Mouse (Mus musculus) hindbrain, embryonic 11.5 days (tissue): Measurements from ENCODE around the gene Shkbp1. TPM values are rescaled to one million over a fixed set of nuclear protein-coding genes. Genes with fewer than 3 reads are reported as not detected.

ENCODE experiments used
- ATAC-seq: fragments of 200-750 bp; cut with Nextera tagmentation; 2 replicates; pipeline ENCODE4 v1.8.0; 2017; ENCODE audit warnings: mild to moderate bottlenecking, moderate TSS enrichment, moderate library complexity; ENCODE audit not compliant: low FRiP score
- DNase-seq: peaks from one replicate; pipeline ENCODE4 v3.0.0-alpha.2; 2015; ENCODE audit warnings: low spot score
- H3K27ac ChIP-seq: fragments of 300-500 bp; sonication (generic); 2 replicates; pipeline ENCODE4 v1.5.1; 2014; ENCODE audit warnings: mild to moderate bottlenecking, low read depth, low read length
- H3K27me3 ChIP-seq: fragments of 300-500 bp; sonication (generic); 2 replicates; pipeline ENCODE4 v1.6.1; 2014; ENCODE audit warnings: mild to moderate bottlenecking, low read length, moderate library complexity, mixed read lengths; ENCODE audit not compliant: control insufficient read depth, insufficient read depth
- H3K36me3 ChIP-seq: fragments of 300-500 bp; sonication (generic); 2 replicates; pipeline ENCODE4 v1.6.1; 2014; ENCODE audit warnings: mild to moderate bottlenecking, low read length, moderate library complexity, mixed read lengths; ENCODE audit not compliant: control insufficient read depth, insufficient read depth
- H3K4me1 ChIP-seq: fragments of 300-500 bp; sonication (generic); replicated peaks from 2 replicates; pipeline ENCODE4 v1.6.1; 2014; ENCODE audit warnings: low read length, mixed read lengths; ENCODE audit not compliant: control insufficient read depth, insufficient read depth
- H3K4me2 ChIP-seq: fragments of 300-500 bp; sonication (generic); replicated peaks from 2 replicates; pipeline ENCODE4 v1.6.1; 2014; ENCODE audit warnings: mild to moderate bottlenecking, low read depth, low read length
- H3K4me3 ChIP-seq: fragments of 300-500 bp; sonication (generic); 2 replicates; pipeline ENCODE4 v1.5.1; 2014; ENCODE audit warnings: low read depth, low read length
- H3K9ac ChIP-seq: fragments of 300-500 bp; sonication (generic); 2 replicates; pipeline ENCODE4 v1.6.1; 2014; ENCODE audit warnings: low read depth, low read length
- H3K9me3 ChIP-seq: fragments of 300-500 bp; sonication (generic); 2 replicates; pipeline ENCODE4 v1.6.1; 2016; ENCODE audit warnings: low read length; ENCODE audit not compliant: control insufficient read depth
- WGBS: fragments of 180-500 bp; shearing (Covaris S2); extraction: QIAGEN DNeasy Blood & Tissue Kit; methylation state at CpG from one replicate; pipeline ENCODE4 v1.1.7; 2014; 5-methylcytosine and 5-hydroxymethylcytosine counted together
- polyA plus RNA-seq: library from polyadenylated mRNA; unstranded; fragments of >200 nt; fragmentation: Nextera tagmentation; extraction: Ambion mirVana; gene quantifications from 2 replicates; pipeline ENCODE4 v1.2.1, GENCODE M21; 2014

Gene Shkbp1
- polyA plus RNA-seq, 1 experiment from 2014 or later: 51.5 TPM

DNA sequence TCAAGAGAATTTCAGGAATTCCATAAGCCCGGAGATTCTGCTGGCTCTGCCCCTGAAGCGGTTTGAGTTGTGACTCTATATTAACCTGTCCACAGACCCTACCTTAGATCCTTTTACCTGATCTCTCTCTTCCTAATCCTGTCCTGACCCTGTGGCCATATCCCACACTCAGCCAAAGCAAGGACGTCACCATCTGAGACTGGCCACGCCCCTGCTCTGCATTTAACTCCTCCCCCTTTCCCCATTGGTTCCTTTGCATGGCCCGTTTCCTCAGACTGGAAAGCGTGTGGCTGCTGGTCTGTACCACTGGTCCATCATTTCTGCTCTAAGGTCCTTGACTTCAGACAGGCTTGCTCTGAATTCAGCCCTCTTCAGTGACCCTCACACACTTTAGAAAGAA is 10.4 kb downstream of the Shkbp1 start:
- no peak overlapping the region for H3K9ac ChIP-seq
- DNase-seq (no peak), ATAC-seq (0 out of 2 replicates have a peak, but pooled peaks have one; percentile 35)
- H3K27me3 ChIP-seq: no peaks in the 10 kb centered on the region
- no peak overlapping the region for H3K4me3 ChIP-seq
- H3K9me3 ChIP-seq: no peaks in the 10 kb centered on the region
- H3K4me2 ChIP-seq: no peak overlapping the region
- H3K27ac ChIP-seq: no peak overlapping the region
- WGBS: 26% methylated on average over 6 of the region's 6 CpGs
- H3K4me1 ChIP-seq: no peaks in the 10 kb centered on the region
- H3K36me3 ChIP-seq: 0 out of 2 replicates have a peak, but pooled peaks cover 12% of the 10 kb centered on the region

DNA sequence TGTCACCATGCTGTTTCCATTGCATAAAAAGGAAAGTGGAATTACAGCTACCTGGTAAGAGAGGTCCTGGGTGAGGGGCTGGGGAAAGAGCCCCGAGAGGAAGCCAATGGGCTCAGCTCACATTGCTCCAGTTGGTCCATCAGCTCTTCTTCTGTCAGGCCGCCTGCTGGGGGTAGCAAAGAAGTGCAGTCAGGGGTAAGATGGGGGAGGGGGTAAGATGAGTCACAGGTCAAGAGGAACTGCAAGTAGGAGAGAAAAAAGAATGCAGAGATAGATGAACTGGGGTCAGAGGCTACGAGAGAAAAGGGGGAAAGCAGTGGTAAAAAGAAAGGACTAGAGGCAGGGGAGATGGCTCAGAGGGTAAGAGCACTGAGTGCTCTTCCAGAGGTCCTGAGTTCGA is 13.2 kb downstream of the Shkbp1 start:
- Histone ChIP-seq H3K4me1 (no peaks in the 10 kb centered on the region; the same call in 1 of the 2 replicates), H3K9ac (no peak overlapping the region), H3K4me2 (no peak overlapping the region), H3K4me3 (no peak overlapping the region), H3K27me3 (peaks cover 6% of the 10 kb centered on the region), H3K9me3 (no peaks in the 10 kb centered on the region), H3K36me3 (0 out of 2 replicates have a peak, but pooled peaks cover 12% of the 10 kb centered on the region), H3K27ac (no peak overlapping the region)
- DNase-seq: no peak
- ATAC-seq: no peak
- WGBS: 28% methylated on average over 4 of the region's 4 CpGs

DNA sequence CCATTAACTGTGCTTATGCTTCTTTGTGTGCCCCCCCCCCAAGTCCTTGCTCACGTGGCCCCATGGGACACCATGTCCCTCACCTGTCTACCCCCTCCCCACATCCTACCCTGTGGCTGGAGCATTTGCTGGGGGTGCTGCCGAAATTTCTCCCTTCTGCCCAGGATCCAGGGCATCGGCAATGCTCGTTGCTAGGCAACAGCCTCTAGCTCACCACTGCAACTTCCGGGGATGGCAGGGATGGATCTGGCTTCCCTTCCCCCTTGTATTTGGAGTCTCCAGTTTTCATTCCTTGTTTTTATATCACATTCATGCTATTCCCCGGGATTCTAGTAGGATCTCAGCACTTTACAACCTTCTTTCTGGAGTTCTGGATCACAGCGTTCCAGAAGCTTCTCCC is 16.3 kb downstream of the Shkbp1 start:
- Histone ChIP-seq H3K36me3 (0 out of 2 replicates have a peak, but pooled peaks cover 10% of the 10 kb centered on the region), H3K4me2 (no peak overlapping the region; the same call in 1 of the 2 replicates), H3K4me1 (peaks cover 3% of the 10 kb centered on the region; the same call in 1 of the 2 replicates), H3K9me3 (no peaks in the 10 kb centered on the region), H3K27ac (no peak overlapping the region), H3K9ac (no peak overlapping the region), H3K27me3 (peaks cover 33% of the 10 kb centered on the region), H3K4me3 (no peak overlapping the region)
- 36% methylated on average over 7 of the region's 7 CpGs for WGBS
- ATAC-seq (no peak), DNase-seq (no peak)

DNA sequence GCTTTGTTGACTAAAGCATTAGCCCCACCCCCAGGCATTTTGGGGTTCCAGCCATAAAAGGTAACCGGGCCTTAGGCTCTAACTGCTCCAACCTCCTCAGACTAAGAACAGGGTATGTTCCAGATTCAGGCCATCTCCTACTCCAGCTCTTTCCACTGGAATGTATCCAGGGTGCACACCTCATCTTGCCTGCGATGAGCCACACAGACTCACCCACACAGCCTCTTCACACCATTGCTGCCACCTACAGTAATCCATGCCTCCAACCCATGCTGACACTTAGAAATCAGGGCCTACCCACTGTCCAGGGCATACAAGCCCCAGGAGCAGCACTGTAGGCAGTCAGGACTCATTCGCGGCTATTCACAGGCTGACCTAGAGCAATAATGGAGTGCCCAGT is 16.7 kb downstream of the Shkbp1 start:
- Histone ChIP-seq H3K4me1 (peaks cover 4% of the 10 kb centered on the region; the same call in 1 of the 2 replicates), H3K36me3 (0 out of 2 replicates have a peak, but pooled peaks cover 7% of the 10 kb centered on the region), H3K9ac (no peak overlapping the region), H3K9me3 (no peaks in the 10 kb centered on the region), H3K27ac (no peak overlapping the region), H3K27me3 (peaks cover 37% of the 10 kb centered on the region), H3K4me3 (no peak overlapping the region), H3K4me2 (no peak overlapping the region; the same call in 1 of the 2 replicates)
- WGBS: 75% methylated on average over 4 of the region's 4 CpGs
- no peak for ATAC-seq
- DNase-seq: no peak

DNA sequence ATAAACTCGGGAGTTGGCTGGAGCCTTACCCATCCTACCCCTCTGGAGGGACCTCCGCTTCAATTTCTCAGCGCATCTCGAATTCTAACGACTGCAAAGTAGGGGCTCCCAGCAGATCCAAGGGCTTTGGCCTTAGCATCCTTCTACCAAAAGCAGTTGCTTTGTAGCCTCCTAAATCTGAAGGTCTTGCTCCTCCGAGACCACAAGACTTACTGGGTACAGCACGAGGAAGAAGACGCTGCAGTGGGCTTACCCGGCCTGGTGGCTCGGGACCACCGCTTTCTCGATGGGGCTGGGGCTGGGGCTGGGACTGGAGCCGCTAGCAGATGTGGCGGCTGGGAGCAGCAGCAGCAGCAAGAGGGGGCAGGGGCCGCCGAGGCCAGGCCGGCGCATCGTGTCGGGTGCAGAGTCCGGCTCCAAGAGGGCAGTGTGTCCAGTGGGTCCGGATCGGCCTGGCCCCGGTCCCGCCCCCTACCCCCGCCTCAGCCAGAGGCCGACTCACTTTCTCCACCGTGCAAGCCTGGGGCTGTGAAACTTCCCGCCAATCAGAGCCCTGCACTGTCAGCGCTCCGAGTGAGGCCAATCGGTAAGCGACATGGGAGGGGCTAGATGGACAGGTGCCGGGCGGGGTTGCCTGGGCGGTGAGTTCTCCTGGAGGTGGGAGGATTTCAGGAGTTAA is 18.5 kb downstream of the Shkbp1 start, which contains the start of gene Ltbp4:
Gene Ltbp4 (minus strand): TSS at position 518 of the 679 bp plus-strand sequence.
- 0 out of 2 replicates have a peak, but pooled peaks cover 3% of the 10 kb centered on the region for H3K36me3 ChIP-seq
- DNase-seq (peak; percentile 64), ATAC-seq (peak; percentile 51)
- H3K27ac ChIP-seq: no peak within 1 kb of the TSS
- H3K4me3 ChIP-seq: peak within 1 kb of the TSS; percentile 39
- no peaks in the 10 kb centered on the region for H3K9me3 ChIP-seq
- peaks cover 54% of the 10 kb centered on the region for H3K27me3 ChIP-seq
- WGBS: under 1% methylated on average over 36 of the region's 36 CpGs
- peak within 1 kb of the TSS; percentile 52 for H3K9ac ChIP-seq
- peak within 1 kb of the TSS; percentile 80 for H3K4me2 ChIP-seq
- H3K4me1 ChIP-seq: peaks cover 12% of the 10 kb centered on the region

DNA sequence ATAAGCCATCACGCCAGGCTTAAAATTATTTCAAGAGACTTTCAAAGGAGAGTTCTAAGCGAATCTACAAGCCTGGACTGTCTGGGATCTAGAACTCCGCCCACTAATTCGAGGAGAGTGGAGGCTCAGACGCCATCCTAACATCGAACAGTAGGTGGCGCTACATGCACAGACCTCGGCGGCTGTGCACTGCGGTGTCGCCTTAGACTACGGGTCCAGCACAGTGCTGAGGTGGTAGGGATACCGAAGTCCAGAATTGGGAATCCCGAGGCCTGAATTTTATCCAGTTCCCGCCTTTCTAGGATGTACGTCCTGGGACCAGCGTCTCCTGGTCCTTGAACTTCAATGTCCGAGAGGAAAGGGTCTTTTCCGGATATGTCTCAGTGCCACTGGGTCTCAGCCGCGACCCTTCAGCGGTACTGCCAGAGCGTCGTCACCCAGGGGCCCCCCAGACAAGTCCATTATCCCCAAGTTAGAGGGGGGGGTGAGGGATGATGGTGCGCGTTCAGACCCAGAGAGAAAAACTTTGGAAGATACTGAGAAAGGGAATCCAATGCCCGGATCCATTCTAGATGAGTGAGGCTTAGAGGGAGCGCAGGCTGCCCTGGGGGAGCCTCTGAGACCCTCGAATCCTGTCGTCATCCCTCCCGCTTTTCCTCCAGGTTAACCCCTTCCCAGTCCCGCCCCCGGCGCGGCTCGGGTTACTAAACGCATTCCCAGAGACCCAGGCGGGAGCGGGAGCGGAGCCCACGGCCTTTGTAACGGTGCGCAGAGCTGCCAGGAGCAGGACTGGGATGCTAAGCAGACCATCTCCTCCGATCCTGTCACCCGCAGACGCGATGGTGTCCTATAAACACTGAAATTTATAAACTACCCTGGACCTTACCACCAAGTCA is 19.6 kb downstream of the Shkbp1 start:
- Histone ChIP-seq H3K9me3 (no peaks in the 10 kb centered on the region), H3K4me3 (peak overlapping the region; percentile 39), H3K27ac (no peak overlapping the region), H3K27me3 (peaks cover 65% of the 10 kb centered on the region), H3K9ac (no peak overlapping the region), H3K4me2 (peak overlapping the region; percentile 80), H3K36me3 (no peaks in the 10 kb centered on the region), H3K4me1 (peaks cover 14% of the 10 kb centered on the region)
- ATAC-seq (peak; percentile 84), DNase-seq (peak; percentile 96)
- under 1% methylated on average over 47 of the region's 47 CpGs for WGBS

DNA sequence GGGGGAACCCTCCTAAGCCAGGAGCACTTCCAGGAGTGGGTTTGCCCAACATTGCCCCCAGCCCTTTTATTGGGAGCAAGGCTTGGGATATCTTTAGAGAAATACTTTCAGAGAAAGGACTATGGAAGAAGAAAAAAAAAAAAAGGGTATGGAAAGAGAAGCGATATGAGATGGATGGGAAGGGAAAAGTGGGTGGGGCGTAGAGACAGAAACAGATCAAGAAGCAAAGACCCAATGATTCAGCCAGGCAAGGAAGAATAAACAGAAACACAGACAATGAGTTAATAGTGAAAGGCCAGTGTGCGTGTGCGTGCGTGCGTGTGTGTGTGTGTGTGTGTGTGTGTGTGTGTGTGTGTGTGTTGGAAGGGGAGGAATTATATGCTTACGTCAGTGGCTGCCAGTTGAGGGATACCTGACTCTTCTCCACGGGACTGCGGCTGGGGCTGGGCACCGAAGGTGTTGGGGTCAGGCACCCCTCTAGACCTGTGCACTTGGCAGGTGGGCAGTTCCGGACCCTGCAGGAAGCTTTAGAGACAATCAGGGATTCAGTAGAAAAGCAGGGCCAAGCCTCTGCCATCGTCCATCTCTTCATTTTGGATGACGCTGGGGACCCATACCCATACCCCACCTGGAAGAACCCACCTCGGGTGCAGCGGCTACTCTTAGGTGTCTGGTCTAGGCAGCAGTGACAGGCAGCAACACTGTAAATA is 20.7 kb downstream of the Shkbp1 start:
- WGBS: 60% methylated on average over 15 of the region's 15 CpGs
- H3K27me3 ChIP-seq: peaks cover 75% of the 10 kb centered on the region
- peak; percentile 3; the same call in 1 of the 2 replicates for ATAC-seq
- no peak overlapping the region for H3K27ac ChIP-seq
- H3K4me2 ChIP-seq: no peak overlapping the region
- H3K4me3 ChIP-seq: no peak overlapping the region
- H3K9me3 ChIP-seq: no peaks in the 10 kb centered on the region
- no peak overlapping the region for H3K9ac ChIP-seq
- H3K4me1 ChIP-seq: peaks cover 17% of the 10 kb centered on the region
- H3K36me3 ChIP-seq: no peaks in the 10 kb centered on the region
- no peak for DNase-seq

DNA sequence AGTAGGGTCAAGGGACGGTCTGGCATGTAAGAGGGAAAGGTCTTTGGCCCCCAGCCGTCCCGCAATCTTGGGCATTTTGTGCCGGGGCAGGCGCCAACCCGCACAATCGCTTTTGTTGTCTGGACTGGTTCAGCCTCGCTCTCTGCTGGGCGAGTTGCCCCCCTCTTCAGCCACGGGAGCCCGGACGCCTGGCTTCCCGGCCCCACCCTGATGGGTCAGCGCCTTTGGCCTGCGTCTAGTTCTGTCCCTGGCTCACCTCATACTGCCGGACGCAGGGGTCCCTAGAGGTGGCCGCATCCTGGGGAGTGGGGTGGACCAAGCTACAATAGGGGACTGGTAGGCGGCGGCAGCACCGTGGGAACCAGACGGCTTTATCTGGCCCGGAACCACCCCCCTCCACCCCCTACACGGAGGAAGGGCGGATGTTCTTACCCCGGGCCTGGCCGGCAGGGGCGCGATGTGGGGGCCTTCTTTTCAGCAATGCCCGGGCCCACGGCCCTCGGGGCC is 21.4 kb downstream of the Shkbp1 start:
- no peak for DNase-seq
- WGBS: 2% methylated on average over 32 of the region's 32 CpGs
- Histone ChIP-seq H3K27me3 (peaks cover 82% of the 10 kb centered on the region), H3K27ac (no peak overlapping the region), H3K4me1 (peaks cover 20% of the 10 kb centered on the region), H3K4me2 (no peak overlapping the region), H3K9me3 (no peaks in the 10 kb centered on the region), H3K9ac (no peak overlapping the region), H3K4me3 (no peak overlapping the region), H3K36me3 (no peaks in the 10 kb centered on the region)
- no peak for ATAC-seq
